Mouse (Mus musculus): Measurements from ENCODE around the gene Tmem52.
A peak's percentile ranks its signal among the peaks of the same experiment; 100 is the strongest.
"Not testable (repeated sequence)": the region's sequence is repeated elsewhere in the genome, so short reads cannot be mapped to it uniquely, and the experiment has no call there.

Gene Tmem52

DNA sequence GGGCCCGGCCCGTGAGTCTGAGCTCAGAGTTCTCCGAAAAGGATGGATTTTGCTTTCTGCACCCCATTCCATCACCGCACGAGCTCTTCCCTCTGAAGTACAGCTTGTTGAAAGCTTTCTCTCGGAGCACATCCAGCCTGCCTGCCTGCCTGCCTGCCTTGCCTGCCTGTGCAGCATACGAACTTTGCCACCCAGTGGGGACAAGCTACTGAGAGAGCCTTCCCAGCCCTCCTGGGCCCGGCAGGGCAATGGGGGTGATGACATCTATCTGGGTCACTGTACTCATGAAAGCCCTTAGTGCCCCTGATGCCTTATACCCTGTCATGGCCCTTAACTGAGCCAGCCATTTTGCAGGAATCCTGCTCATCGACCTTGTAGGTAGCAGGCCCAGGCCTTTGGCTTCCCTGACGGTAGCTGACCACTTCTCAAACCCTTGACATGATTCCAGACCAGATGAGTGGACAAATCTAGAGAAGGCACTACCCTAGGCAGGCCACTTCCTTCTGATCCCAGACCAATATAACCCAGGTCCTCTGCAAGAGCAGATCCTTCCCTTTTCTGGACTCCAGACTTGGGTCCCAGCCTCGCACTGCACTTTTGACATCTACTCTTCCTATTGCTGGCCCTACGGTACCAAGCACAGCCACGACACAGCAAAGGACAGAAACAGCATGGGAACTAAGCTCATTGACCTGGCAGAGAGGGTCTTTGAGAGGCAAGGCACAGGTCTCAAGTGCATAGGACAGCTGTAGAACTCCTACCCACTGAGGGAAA, 1.5 kb upstream of the Tmem52 start:
- no peak for TF ChIP-seq CTCF (conservative IDR thresholded peaks at IDR 0.05; ENCODE audit: low read length)
- no peak for TF ChIP-seq NANOG (IDR thresholded peaks at IDR 0.05; ENCODE audit: borderline replicate concordance, low read length)
- TF ChIP-seq POU5F1 (IDR thresholded peaks at IDR 0.05; ENCODE audit: borderline replicate concordance, low read length) = no peak
- no peak overlapping the region for H3K4me3 ChIP-seq (replicated peaks; ENCODE audit: low read length)
- H3K27me3 ChIP-seq (ENCODE audit: insufficient read depth, low read length) = peaks cover 65% of the 10 kb centered on the region
- peaks cover 43% of the 10 kb centered on the region for H3K4me1 ChIP-seq (replicated peaks; ENCODE audit: low read depth, low read length)
- H3K36me3 ChIP-seq (ENCODE audit: insufficient read depth, low read length) = no peaks in the 10 kb centered on the region
- H3K9me3 ChIP-seq (ENCODE audit: low read length) = no peaks in the 10 kb centered on the region

DNA sequence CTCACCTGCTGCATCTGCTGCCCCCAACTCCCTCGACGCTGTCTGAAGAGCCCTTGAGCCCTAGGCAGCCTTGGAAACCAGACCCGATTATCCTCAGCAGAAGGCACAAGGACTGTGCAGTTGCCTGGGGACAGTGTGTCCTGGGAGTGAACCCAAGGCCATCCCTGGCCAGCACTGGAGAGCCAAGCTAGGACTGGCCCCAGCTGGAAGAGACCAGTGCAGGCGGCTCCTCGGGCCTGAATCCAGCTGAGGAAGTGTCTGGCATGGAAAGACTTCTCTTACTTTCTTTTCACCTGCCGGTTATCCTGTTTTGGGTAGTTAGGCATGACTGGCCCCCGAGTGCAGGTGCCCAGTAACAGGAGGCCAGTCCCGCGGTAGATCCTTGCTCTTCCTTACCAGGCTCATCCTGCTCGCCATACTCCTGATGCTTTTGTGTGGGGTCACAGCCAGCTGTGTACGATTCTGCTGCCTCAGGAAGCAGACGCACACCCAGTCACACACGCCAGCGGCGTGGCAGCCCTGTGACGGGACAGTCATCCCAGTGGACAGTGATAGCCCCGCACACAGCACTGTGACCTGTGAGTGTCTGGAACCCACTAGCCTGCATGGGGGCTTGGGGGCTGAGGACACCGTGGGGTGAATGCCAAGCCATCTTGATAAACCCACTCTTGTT, 812 bp downstream of the Tmem52 start:
- TF ChIP-seq NANOG (IDR thresholded peaks at IDR 0.05; ENCODE audit: borderline replicate concordance, low read length) (no peak), CTCF (conservative IDR thresholded peaks at IDR 0.05; ENCODE audit: low read length) (no peak), POU5F1 (IDR thresholded peaks at IDR 0.05; ENCODE audit: borderline replicate concordance, low read length) (no peak)
- Histone ChIP-seq H3K27me3 (ENCODE audit: insufficient read depth, low read length) (peaks cover 65% of the 10 kb centered on the region), H3K4me1 (replicated peaks; ENCODE audit: low read depth, low read length) (peaks cover 47% of the 10 kb centered on the region), H3K9me3 (ENCODE audit: low read length) (no peaks in the 10 kb centered on the region), H3K4me3 (replicated peaks; ENCODE audit: low read length) (peak overlapping the region; percentile 74), H3K36me3 (ENCODE audit: insufficient read depth, low read length) (no peaks in the 10 kb centered on the region)

DNA sequence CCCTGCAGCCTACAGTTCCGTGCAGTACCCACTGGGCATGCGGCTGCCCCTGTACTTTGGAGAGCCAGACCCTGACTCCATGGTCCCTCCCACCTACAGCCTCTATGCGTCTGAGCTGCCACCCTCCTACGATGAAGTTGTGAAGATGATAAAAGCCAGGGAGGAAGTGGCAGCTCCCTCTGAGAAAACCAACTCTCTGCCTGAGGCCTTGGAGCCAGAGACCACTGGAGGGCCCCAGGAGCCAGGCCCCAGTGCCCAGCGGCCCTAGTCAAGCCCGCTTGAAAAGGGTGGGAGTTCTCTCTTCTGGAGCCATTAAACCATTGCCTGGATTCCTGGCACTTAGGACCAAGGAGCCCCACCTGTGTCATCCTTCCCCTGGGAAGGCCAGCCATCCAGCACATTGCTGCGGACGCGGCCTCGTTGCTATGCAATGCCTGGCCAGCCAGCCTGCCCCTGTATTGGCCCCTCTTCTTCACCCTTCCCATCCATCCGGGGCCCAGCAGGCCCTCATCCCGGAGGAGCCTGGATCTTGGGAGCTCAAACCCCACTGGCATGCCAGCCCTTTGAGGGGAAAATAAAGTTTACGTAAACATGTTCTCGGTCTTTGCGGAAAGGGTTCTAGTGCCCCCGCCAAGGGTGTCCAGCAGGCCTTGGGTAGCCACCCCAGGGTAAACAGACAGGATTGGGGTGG, 1.5 kb downstream of the Tmem52 start:
- Histone ChIP-seq H3K4me3 (replicated peaks; ENCODE audit: low read length) (peak overlapping the region; percentile 74), H3K4me1 (replicated peaks; ENCODE audit: low read depth, low read length) (peaks cover 47% of the 10 kb centered on the region), H3K36me3 (ENCODE audit: insufficient read depth, low read length) (no peaks in the 10 kb centered on the region), H3K27me3 (ENCODE audit: insufficient read depth, low read length) (peaks cover 61% of the 10 kb centered on the region), H3K9me3 (ENCODE audit: low read length) (no peaks in the 10 kb centered on the region)
- TF ChIP-seq CTCF (conservative IDR thresholded peaks at IDR 0.05; ENCODE audit: low read length) (no peak), POU5F1 (IDR thresholded peaks at IDR 0.05; ENCODE audit: borderline replicate concordance, low read length) (no peak), NANOG (IDR thresholded peaks at IDR 0.05; ENCODE audit: borderline replicate concordance, low read length) (no peak)

DNA sequence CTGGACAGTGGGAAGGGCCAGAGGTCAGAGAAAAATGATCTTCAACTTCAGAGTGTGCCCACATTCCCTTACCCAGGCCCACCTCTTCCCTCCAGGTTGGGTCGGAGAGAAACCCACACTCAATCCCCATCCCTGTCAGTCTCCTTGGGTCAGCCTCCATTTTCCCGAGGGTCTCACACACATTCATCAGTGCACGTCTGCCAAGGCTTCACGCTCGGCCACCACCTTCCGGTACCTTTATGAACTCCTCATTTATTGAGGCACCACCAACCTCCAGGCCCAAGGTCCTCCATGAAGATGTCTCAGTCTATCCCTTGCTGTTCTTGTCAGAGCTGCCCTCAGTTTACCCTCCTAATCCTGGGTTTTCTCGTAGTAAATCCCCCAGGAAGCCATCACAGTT, 2.1 kb downstream of the Tmem52 start:
- Histone ChIP-seq H3K36me3 (ENCODE audit: insufficient read depth, low read length) (no peaks in the 10 kb centered on the region), H3K9me3 (ENCODE audit: low read length) (no peaks in the 10 kb centered on the region), H3K4me1 (replicated peaks; ENCODE audit: low read depth, low read length) (peaks cover 47% of the 10 kb centered on the region), H3K4me3 (replicated peaks; ENCODE audit: low read length) (no peak overlapping the region), H3K27me3 (ENCODE audit: insufficient read depth, low read length) (peaks cover 55% of the 10 kb centered on the region)
- TF ChIP-seq CTCF (conservative IDR thresholded peaks at IDR 0.05; ENCODE audit: low read length) = no peak
- no peak for TF ChIP-seq POU5F1 (IDR thresholded peaks at IDR 0.05; ENCODE audit: borderline replicate concordance, low read length)
- TF ChIP-seq NANOG (IDR thresholded peaks at IDR 0.05; ENCODE audit: borderline replicate concordance, low read length) = no peak

DNA sequence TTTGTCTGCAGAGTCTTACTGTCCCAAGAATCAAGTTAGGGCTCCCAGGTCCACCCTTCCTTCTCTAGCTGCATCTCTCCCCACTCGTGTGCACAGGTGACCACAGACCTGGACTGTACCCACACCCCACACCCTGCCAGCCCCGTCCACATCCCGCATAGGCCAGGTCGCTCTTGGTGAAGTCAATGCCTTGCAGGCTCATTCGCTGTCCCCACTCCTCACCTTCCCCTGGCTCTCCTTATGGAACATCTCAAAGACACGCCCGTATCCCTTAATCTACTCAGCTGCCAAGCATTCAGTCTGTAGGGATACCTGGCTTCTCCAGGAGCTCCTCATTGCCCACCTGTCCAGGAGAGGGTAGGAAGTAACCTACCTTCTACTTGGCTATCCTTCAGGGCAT, 2.5 kb downstream of the Tmem52 start:
- Histone ChIP-seq H3K27me3 (ENCODE audit: insufficient read depth, low read length) (peaks cover 53% of the 10 kb centered on the region), H3K9me3 (ENCODE audit: low read length) (no peaks in the 10 kb centered on the region), H3K4me1 (replicated peaks; ENCODE audit: low read depth, low read length) (peaks cover 47% of the 10 kb centered on the region), H3K4me3 (replicated peaks; ENCODE audit: low read length) (no peak overlapping the region), H3K36me3 (ENCODE audit: insufficient read depth, low read length) (no peaks in the 10 kb centered on the region)
- no peak for TF ChIP-seq POU5F1 (IDR thresholded peaks at IDR 0.05; ENCODE audit: borderline replicate concordance, low read length)
- TF ChIP-seq CTCF (conservative IDR thresholded peaks at IDR 0.05; ENCODE audit: low read length) = no peak
- TF ChIP-seq NANOG (IDR thresholded peaks at IDR 0.05; ENCODE audit: borderline replicate concordance, low read length) = no peak

DNA sequence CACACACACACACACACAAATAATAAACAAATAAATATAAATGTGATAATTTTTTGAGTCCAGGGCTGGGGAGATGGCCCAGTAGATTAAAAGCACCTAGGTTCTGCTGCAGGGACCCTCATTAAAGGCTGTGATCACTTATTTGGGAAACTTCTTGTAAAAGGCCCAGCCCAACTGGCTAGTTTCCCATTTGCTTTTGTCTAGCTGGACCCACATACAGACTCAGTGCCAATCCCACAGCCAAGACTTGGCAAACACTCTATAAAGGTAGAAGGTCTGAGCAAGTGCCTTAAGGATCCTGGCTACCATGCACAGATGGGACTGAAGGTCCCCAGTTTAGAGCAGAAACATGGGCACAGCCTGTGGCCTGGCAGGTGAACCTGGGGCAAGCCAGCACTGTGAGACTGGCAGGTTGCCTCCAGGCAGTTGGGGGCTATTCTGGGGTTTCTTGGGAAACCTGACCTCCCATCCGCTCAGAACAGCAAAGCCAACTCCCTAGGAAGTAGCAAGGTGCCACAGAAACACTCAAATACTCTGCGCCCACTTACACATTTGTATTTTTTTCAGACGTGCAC, 3.9 kb downstream of the Tmem52 start:
- no peaks in the 10 kb centered on the region for H3K36me3 ChIP-seq (ENCODE audit: insufficient read depth, low read length)
- peaks cover 51% of the 10 kb centered on the region for H3K4me1 ChIP-seq (replicated peaks; ENCODE audit: low read depth, low read length)
- peaks cover 47% of the 10 kb centered on the region for H3K27me3 ChIP-seq (ENCODE audit: insufficient read depth, low read length)
- TF ChIP-seq NANOG (IDR thresholded peaks at IDR 0.05; ENCODE audit: borderline replicate concordance, low read length) (no peak), POU5F1 (IDR thresholded peaks at IDR 0.05; ENCODE audit: borderline replicate concordance, low read length) (no peak), CTCF (conservative IDR thresholded peaks at IDR 0.05; ENCODE audit: low read length) (no peak)
- H3K9me3 ChIP-seq (ENCODE audit: low read length) = no peaks in the 10 kb centered on the region
- H3K4me3 ChIP-seq (replicated peaks; ENCODE audit: low read length) = peak overlapping the region; percentile 55

DNA sequence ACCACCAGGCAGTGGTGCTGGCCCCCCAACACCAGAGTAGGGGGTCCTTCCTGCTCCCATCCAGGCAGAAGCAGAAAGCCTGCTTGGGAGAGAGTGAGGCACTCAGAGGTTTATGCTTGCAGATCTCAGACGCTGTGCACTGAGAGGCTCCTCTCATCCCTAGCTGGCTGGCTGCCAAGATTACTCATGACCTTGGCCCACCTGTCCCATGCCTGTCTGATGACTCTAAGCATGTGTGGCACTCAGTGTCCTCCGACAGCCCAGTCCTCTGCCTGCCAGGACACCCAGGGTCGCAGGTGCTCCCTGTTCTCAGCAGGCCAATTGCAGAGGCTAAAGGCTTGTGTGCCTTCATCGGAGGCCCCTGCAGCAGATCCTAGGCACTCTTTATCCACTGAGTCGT, 4.4 kb downstream of the Tmem52 start:
- peak overlapping the region; percentile 55 for H3K4me3 ChIP-seq (replicated peaks; ENCODE audit: low read length)
- TF ChIP-seq CTCF (conservative IDR thresholded peaks at IDR 0.05; ENCODE audit: low read length) (no peak), NANOG (IDR thresholded peaks at IDR 0.05; ENCODE audit: borderline replicate concordance, low read length) (no peak), POU5F1 (IDR thresholded peaks at IDR 0.05; ENCODE audit: borderline replicate concordance, low read length) (no peak)
- no peaks in the 10 kb centered on the region for H3K36me3 ChIP-seq (ENCODE audit: insufficient read depth, low read length)
- peaks cover 53% of the 10 kb centered on the region for H3K4me1 ChIP-seq (replicated peaks; ENCODE audit: low read depth, low read length)
- peaks cover 45% of the 10 kb centered on the region for H3K27me3 ChIP-seq (ENCODE audit: insufficient read depth, low read length)
- H3K9me3 ChIP-seq (ENCODE audit: low read length) = no peaks in the 10 kb centered on the region

DNA sequence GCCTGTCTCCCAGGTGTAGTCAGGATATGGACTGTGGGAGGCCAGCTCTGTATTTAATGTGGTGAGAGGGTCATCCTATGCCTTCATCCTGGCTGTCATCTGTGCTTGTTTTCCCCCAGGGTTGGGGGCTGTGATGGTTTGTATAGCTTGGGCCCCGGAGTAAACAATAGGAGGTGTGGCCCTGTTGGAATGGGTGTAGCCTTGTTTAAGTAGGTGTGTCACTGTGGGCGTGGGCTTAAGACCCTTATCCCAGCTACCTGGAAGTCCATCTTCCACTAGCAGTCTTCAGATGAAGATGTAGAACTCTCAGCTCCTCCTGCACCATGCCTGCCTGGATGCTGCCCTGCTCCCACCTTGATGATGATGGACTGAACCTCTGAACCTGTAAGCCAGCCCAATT, 4.9 kb downstream of the Tmem52 start:
- H3K36me3 ChIP-seq (ENCODE audit: insufficient read depth, low read length); H3K9me3 ChIP-seq (ENCODE audit: low read length): not testable (repeated sequence)
- peak overlapping the region; percentile 55 for H3K4me3 ChIP-seq (replicated peaks; ENCODE audit: low read length)
- peaks cover 45% of the 10 kb centered on the region for H3K27me3 ChIP-seq (ENCODE audit: insufficient read depth, low read length)
- H3K4me1 ChIP-seq (replicated peaks; ENCODE audit: low read depth, low read length) = peaks cover 49% of the 10 kb centered on the region

Measured in E14TG2a.4 (cell line).